Mouse (Mus musculus): ENCODE data around the gene Togaram1. TPM values are rescaled to one million over a fixed set of nuclear protein-coding genes. Genes with fewer than 3 reads are reported as not detected.

The Togaram1 gene
- polyA plus RNA-seq, 1 experiment from 2014 or later: 31.9 TPM

- H3K4me2 ChIP-seq (ENCODE audit: low read depth, low read length): peak within 1 kb of the TSS; percentile 84
- under 1% methylated on average over 65 of the region's 65 CpGs for WGBS
- ATAC-seq (ENCODE audit: insufficient read depth, low FRiP score): peak; percentile 96
- no peaks in the 10 kb centered on the region for H3K9me3 ChIP-seq (replicated peaks; ENCODE audit: control insufficient read depth, low read length)
- H3K9ac ChIP-seq (ENCODE audit: low read length): peak within 1 kb of the TSS; percentile 99
- H3K36me3 ChIP-seq (ENCODE audit: control insufficient read depth, insufficient read depth, low read length): no peaks in the 10 kb centered on the region
- peak within 1 kb of the TSS; percentile 98 for H3K4me3 ChIP-seq (replicated peaks; ENCODE audit: low read length)
- peak within 1 kb of the TSS; percentile 89 for H3K27ac ChIP-seq (ENCODE audit: low read length)
- H3K27me3 ChIP-seq (ENCODE audit: control insufficient read depth, insufficient read depth, low read length): no peaks in the 10 kb centered on the region
- peaks cover 11% of the 10 kb centered on the region; the same call in 1 of the 2 replicates for H3K4me1 ChIP-seq (ENCODE audit: control insufficient read depth, insufficient read depth, low read length)
These were observed 70.7 kb downstream of the Togaram1 start, which contains the start of gene Prpf39 for GRCm38 (mm10) chr12:65036190-65036870. Gene Prpf39, plus strand, starts transcription at chr12:65036333.

- Histone ChIP-seq H3K27me3 (ENCODE audit: control insufficient read depth, insufficient read depth, low read length) (no peaks in the 10 kb centered on the region), H3K36me3 (ENCODE audit: control insufficient read depth, insufficient read depth, low read length) (no peaks in the 10 kb centered on the region), H3K9me3 (replicated peaks; ENCODE audit: control insufficient read depth, low read length) (no peaks in the 10 kb centered on the region), H3K4me3 (replicated peaks; ENCODE audit: low read length) (peak overlapping the region; percentile 98), H3K27ac (ENCODE audit: low read length) (no peak overlapping the region), H3K4me2 (ENCODE audit: low read depth, low read length) (peak overlapping the region; percentile 84), H3K9ac (ENCODE audit: low read length) (peak overlapping the region; percentile 99), H3K4me1 (ENCODE audit: control insufficient read depth, insufficient read depth, low read length) (peaks cover 11% of the 10 kb centered on the region; the same call in 1 of the 2 replicates)
- ATAC-seq (ENCODE audit: insufficient read depth, low FRiP score): no peak
- whole genome bisulfite sequencing: 11% methylated on average over 18 of the region's 18 CpGs
These were observed 71.4 kb downstream of the Togaram1 start for GRCm38 (mm10) chr12:65036892-65037545.

GRCm38 (mm10) chr12:65037546-65037937 lies 71.9 kb downstream of the Togaram1 start:
- Histone ChIP-seq H3K4me1 (ENCODE audit: control insufficient read depth, insufficient read depth, low read length) (peaks cover 11% of the 10 kb centered on the region; the same call in 1 of the 2 replicates), H3K9ac (ENCODE audit: low read length) (peak overlapping the region; percentile 54; the same call in 1 of the 2 replicates), H3K36me3 (ENCODE audit: control insufficient read depth, insufficient read depth, low read length) (no peaks in the 10 kb centered on the region), H3K9me3 (replicated peaks; ENCODE audit: control insufficient read depth, low read length) (no peaks in the 10 kb centered on the region), H3K27me3 (ENCODE audit: control insufficient read depth, insufficient read depth, low read length) (no peaks in the 10 kb centered on the region), H3K4me2 (ENCODE audit: low read depth, low read length) (peak overlapping the region; percentile 84), H3K4me3 (replicated peaks; ENCODE audit: low read length) (peak overlapping the region; percentile 98), H3K27ac (ENCODE audit: low read length) (no peak overlapping the region)
- ATAC-seq (ENCODE audit: insufficient read depth, low FRiP score): no peak
- 20% methylated on average over 4 of the region's 4 CpGs for WGBS

GRCm38 (mm10) chr12:65048799-65049198 lies 83.2 kb downstream of the Togaram1 start:
- Histone ChIP-seq H3K9me3 (replicated peaks; ENCODE audit: control insufficient read depth, low read length) (no peaks in the 10 kb centered on the region), H3K27me3 (ENCODE audit: control insufficient read depth, insufficient read depth, low read length) (no peaks in the 10 kb centered on the region), H3K27ac (ENCODE audit: low read length) (no peak overlapping the region), H3K9ac (ENCODE audit: low read length) (no peak overlapping the region), H3K4me3 (replicated peaks; ENCODE audit: low read length) (no peak overlapping the region), H3K36me3 (ENCODE audit: control insufficient read depth, insufficient read depth, low read length) (peaks cover 13% of the 10 kb centered on the region; the same call in 1 of the 2 replicates), H3K4me2 (ENCODE audit: low read depth, low read length) (no peak overlapping the region), H3K4me1 (ENCODE audit: control insufficient read depth, insufficient read depth, low read length) (no peaks in the 10 kb centered on the region)
- ATAC-seq (ENCODE audit: insufficient read depth, low FRiP score): no peak

- no peaks in the 10 kb centered on the region for H3K4me1 ChIP-seq (ENCODE audit: control insufficient read depth, insufficient read depth, low read length)
- 75% methylated on average over 2 of the region's 2 CpGs for WGBS
- no peak overlapping the region for H3K4me3 ChIP-seq (replicated peaks; ENCODE audit: low read length)
- no peak overlapping the region for H3K4me2 ChIP-seq (ENCODE audit: low read depth, low read length)
- H3K27ac ChIP-seq (ENCODE audit: low read length): no peak overlapping the region
- H3K27me3 ChIP-seq (ENCODE audit: control insufficient read depth, insufficient read depth, low read length): no peaks in the 10 kb centered on the region
- no peaks in the 10 kb centered on the region for H3K9me3 ChIP-seq (replicated peaks; ENCODE audit: control insufficient read depth, low read length)
- peaks cover 24% of the 10 kb centered on the region for H3K36me3 ChIP-seq (ENCODE audit: control insufficient read depth, insufficient read depth, low read length)
- ATAC-seq (ENCODE audit: insufficient read depth, low FRiP score): no peak
- no peak overlapping the region for H3K9ac ChIP-seq (ENCODE audit: low read length)
These were observed 92.6 kb downstream of the Togaram1 start for GRCm38 (mm10) chr12:65058203-65058602.

- Histone ChIP-seq H3K36me3 (ENCODE audit: control insufficient read depth, insufficient read depth, low read length) (peaks cover 26% of the 10 kb centered on the region), H3K4me3 (replicated peaks; ENCODE audit: low read length) (no peak overlapping the region), H3K9me3 (replicated peaks; ENCODE audit: control insufficient read depth, low read length) (no peaks in the 10 kb centered on the region), H3K27me3 (ENCODE audit: control insufficient read depth, insufficient read depth, low read length) (no peaks in the 10 kb centered on the region), H3K4me2 (ENCODE audit: low read depth, low read length) (no peak overlapping the region), H3K9ac (ENCODE audit: low read length) (no peak overlapping the region), H3K4me1 (ENCODE audit: control insufficient read depth, insufficient read depth, low read length) (no peaks in the 10 kb centered on the region), H3K27ac (ENCODE audit: low read length) (no peak overlapping the region)
- ATAC-seq (ENCODE audit: insufficient read depth, low FRiP score): no peak
These were observed 95.5 kb downstream of the Togaram1 start for GRCm38 (mm10) chr12:65061082-65061481.

- Histone ChIP-seq H3K4me2 (ENCODE audit: low read depth, low read length) (no peak overlapping the region), H3K9me3 (replicated peaks; ENCODE audit: control insufficient read depth, low read length) (no peaks in the 10 kb centered on the region), H3K4me1 (ENCODE audit: control insufficient read depth, insufficient read depth, low read length) (no peaks in the 10 kb centered on the region), H3K27me3 (ENCODE audit: control insufficient read depth, insufficient read depth, low read length) (no peaks in the 10 kb centered on the region), H3K4me3 (replicated peaks; ENCODE audit: low read length) (no peak overlapping the region), H3K27ac (ENCODE audit: low read length) (no peak overlapping the region), H3K9ac (ENCODE audit: low read length) (no peak overlapping the region), H3K36me3 (ENCODE audit: control insufficient read depth, insufficient read depth, low read length) (peaks cover 21% of the 10 kb centered on the region)
- no peak for ATAC-seq (ENCODE audit: insufficient read depth, low FRiP score)
- WGBS: 49% methylated on average over 2 of the region's 2 CpGs
These were observed 99.6 kb downstream of the Togaram1 start for GRCm38 (mm10) chr12:65065241-65065640.

- H3K4me3 ChIP-seq (replicated peaks; ENCODE audit: low read length): no peak overlapping the region
- ATAC-seq (ENCODE audit: insufficient read depth, low FRiP score): no peak
- no peaks in the 10 kb centered on the region for H3K9me3 ChIP-seq (replicated peaks; ENCODE audit: control insufficient read depth, low read length)
- H3K36me3 ChIP-seq (ENCODE audit: control insufficient read depth, insufficient read depth, low read length): peaks cover 14% of the 10 kb centered on the region
- no peak overlapping the region for H3K27ac ChIP-seq (ENCODE audit: low read length)
- no peaks in the 10 kb centered on the region for H3K27me3 ChIP-seq (ENCODE audit: control insufficient read depth, insufficient read depth, low read length)
- H3K4me1 ChIP-seq (ENCODE audit: control insufficient read depth, insufficient read depth, low read length): no peaks in the 10 kb centered on the region
- H3K4me2 ChIP-seq (ENCODE audit: low read depth, low read length): no peak overlapping the region
- no peak overlapping the region for H3K9ac ChIP-seq (ENCODE audit: low read length)
- 58% methylated on average over 3 of the region's 3 CpGs for WGBS
These were observed 100.6 kb downstream of the Togaram1 start for GRCm38 (mm10) chr12:65066234-65066633.

- 58% methylated on average over 4 of the region's 4 CpGs for WGBS
- H3K4me2 ChIP-seq (ENCODE audit: low read depth, low read length): no peak overlapping the region
- H3K27me3 ChIP-seq (ENCODE audit: control insufficient read depth, insufficient read depth, low read length): no peaks in the 10 kb centered on the region
- H3K36me3 ChIP-seq (ENCODE audit: control insufficient read depth, insufficient read depth, low read length): peaks cover 3% of the 10 kb centered on the region
- ATAC-seq (ENCODE audit: insufficient read depth, low FRiP score): no peak
- no peak overlapping the region for H3K27ac ChIP-seq (ENCODE audit: low read length)
- no peak overlapping the region for H3K9ac ChIP-seq (ENCODE audit: low read length)
- no peak overlapping the region for H3K4me3 ChIP-seq (replicated peaks; ENCODE audit: low read length)
- 0 out of 2 replicates have a peak, but pooled peaks cover 3% of the 10 kb centered on the region for H3K4me1 ChIP-seq (ENCODE audit: control insufficient read depth, insufficient read depth, low read length)
- H3K9me3 ChIP-seq (replicated peaks; ENCODE audit: control insufficient read depth, low read length): no peaks in the 10 kb centered on the region
These were observed 102.8 kb downstream of the Togaram1 start for GRCm38 (mm10) chr12:65068409-65068808.
